Mouse (Mus musculus): Measurements from ENCODE around the gene Lpp. TPM values are rescaled to one million over a fixed set of nuclear protein-coding genes. Genes with fewer than 3 reads are reported as not detected.

Gene Lpp
- polyA plus RNA-seq, 1 experiment, result not detected

- Histone ChIP-seq H3K27ac (ENCODE audit: insufficient read depth, low read depth, low read length) (no peak overlapping the region), H3K4me1 (ENCODE audit: control insufficient read depth, insufficient read depth, low read length) (0 out of 2 replicates have a peak, but pooled peaks cover 2% of the 10 kb centered on the region), H3K4me3 (ENCODE audit: insufficient read depth, low read depth, low read length) (no peak overlapping the region)
- 94% methylated on average over 1 of the region's 1 CpGs for WGBS
- TF ChIP-seq POLR2A (IDR thresholded peaks at IDR 0.05; ENCODE audit: insufficient read depth, low read depth, low read length), result no peak
- no peak for TF ChIP-seq CTCF (IDR thresholded peaks at IDR 0.05; ENCODE audit: insufficient read depth, low read depth, low read length)
These were observed 554.2 kb downstream of the Lpp start for GRCm38 (mm10) chr16:24947485-24947884.

- 0 out of 2 replicates have a peak, but pooled peaks cover 2% of the 10 kb centered on the region for H3K4me1 ChIP-seq (ENCODE audit: control insufficient read depth, insufficient read depth, low read length)
- WGBS, result 57% methylated on average over 3 of the region's 3 CpGs
- TF ChIP-seq POLR2A (IDR thresholded peaks at IDR 0.05; ENCODE audit: insufficient read depth, low read depth, low read length) (no peak), CTCF (IDR thresholded peaks at IDR 0.05; ENCODE audit: insufficient read depth, low read depth, low read length) (no peak)
- no peak overlapping the region for H3K4me3 ChIP-seq (ENCODE audit: insufficient read depth, low read depth, low read length)
- H3K27ac ChIP-seq (ENCODE audit: insufficient read depth, low read depth, low read length), result no peak overlapping the region
These were observed 554.9 kb downstream of the Lpp start for GRCm38 (mm10) chr16:24948091-24948690.

- 93% methylated on average over 3 of the region's 3 CpGs for WGBS
- H3K4me1 ChIP-seq (ENCODE audit: control insufficient read depth, insufficient read depth, low read length), result 0 out of 2 replicates have a peak, but pooled peaks cover 2% of the 10 kb centered on the region
- TF ChIP-seq CTCF (IDR thresholded peaks at IDR 0.05; ENCODE audit: insufficient read depth, low read depth, low read length), result no peak
- no peak for TF ChIP-seq POLR2A (IDR thresholded peaks at IDR 0.05; ENCODE audit: insufficient read depth, low read depth, low read length)
- H3K27ac ChIP-seq (ENCODE audit: insufficient read depth, low read depth, low read length), result no peak overlapping the region
- H3K4me3 ChIP-seq (ENCODE audit: insufficient read depth, low read depth, low read length), result no peak overlapping the region
These were observed 556.0 kb downstream of the Lpp start for GRCm38 (mm10) chr16:24949265-24949664.

GRCm38 (mm10) chr16:24950112-24950743, 556.9 kb downstream of the Lpp start:
- Histone ChIP-seq H3K27ac (ENCODE audit: insufficient read depth, low read depth, low read length) (no peak overlapping the region), H3K4me1 (ENCODE audit: control insufficient read depth, insufficient read depth, low read length) (0 out of 2 replicates have a peak, but pooled peaks cover 2% of the 10 kb centered on the region), H3K4me3 (ENCODE audit: insufficient read depth, low read depth, low read length) (no peak overlapping the region)
- TF ChIP-seq CTCF (IDR thresholded peaks at IDR 0.05; ENCODE audit: insufficient read depth, low read depth, low read length) (no peak), POLR2A (IDR thresholded peaks at IDR 0.05; ENCODE audit: insufficient read depth, low read depth, low read length) (no peak)
- 85% methylated on average over 6 of the region's 6 CpGs for WGBS

- WGBS, result 62% methylated on average over 5 of the region's 5 CpGs
- TF ChIP-seq POLR2A (IDR thresholded peaks at IDR 0.05; ENCODE audit: insufficient read depth, low read depth, low read length), result no peak
- no peak for TF ChIP-seq CTCF (IDR thresholded peaks at IDR 0.05; ENCODE audit: insufficient read depth, low read depth, low read length)
- Histone ChIP-seq H3K27ac (ENCODE audit: insufficient read depth, low read depth, low read length) (no peak overlapping the region), H3K4me1 (ENCODE audit: control insufficient read depth, insufficient read depth, low read length) (0 out of 2 replicates have a peak, but pooled peaks cover 2% of the 10 kb centered on the region), H3K4me3 (ENCODE audit: insufficient read depth, low read depth, low read length) (no peak overlapping the region)
These were observed 558.6 kb downstream of the Lpp start for GRCm38 (mm10) chr16:24951909-24952308.

GRCm38 (mm10) chr16:24955054-24955453, 561.7 kb downstream of the Lpp start:
- H3K27ac ChIP-seq (ENCODE audit: insufficient read depth, low read depth, low read length), result no peak overlapping the region
- 0 out of 2 replicates have a peak, but pooled peaks cover 2% of the 10 kb centered on the region for H3K4me1 ChIP-seq (ENCODE audit: control insufficient read depth, insufficient read depth, low read length)
- TF ChIP-seq CTCF (IDR thresholded peaks at IDR 0.05; ENCODE audit: insufficient read depth, low read depth, low read length) (no peak), POLR2A (IDR thresholded peaks at IDR 0.05; ENCODE audit: insufficient read depth, low read depth, low read length) (no peak)
- no peak overlapping the region for H3K4me3 ChIP-seq (ENCODE audit: insufficient read depth, low read depth, low read length)
- 69% methylated on average over 7 of the region's 7 CpGs for WGBS

GRCm38 (mm10) chr16:24958661-24959060, 565.4 kb downstream of the Lpp start:
- no peak overlapping the region for H3K27ac ChIP-seq (ENCODE audit: insufficient read depth, low read depth, low read length)
- TF ChIP-seq CTCF (IDR thresholded peaks at IDR 0.05; ENCODE audit: insufficient read depth, low read depth, low read length) (no peak), POLR2A (IDR thresholded peaks at IDR 0.05; ENCODE audit: insufficient read depth, low read depth, low read length) (no peak)
- no peaks in the 10 kb centered on the region for H3K4me1 ChIP-seq (ENCODE audit: control insufficient read depth, insufficient read depth, low read length)
- H3K4me3 ChIP-seq (ENCODE audit: insufficient read depth, low read depth, low read length), result no peak overlapping the region
- WGBS, result 98% methylated on average over 1 of the region's 1 CpGs

GRCm38 (mm10) chr16:24960901-24961806, 567.8 kb downstream of the Lpp start:
- WGBS, result 72% methylated on average over 10 of the region's 10 CpGs
- H3K4me3 ChIP-seq (ENCODE audit: insufficient read depth, low read depth, low read length), result no peak overlapping the region
- no peak overlapping the region for H3K27ac ChIP-seq (ENCODE audit: insufficient read depth, low read depth, low read length)
- TF ChIP-seq POLR2A (IDR thresholded peaks at IDR 0.05; ENCODE audit: insufficient read depth, low read depth, low read length) (no peak), CTCF (IDR thresholded peaks at IDR 0.05; ENCODE audit: insufficient read depth, low read depth, low read length) (no peak)
- no peaks in the 10 kb centered on the region for H3K4me1 ChIP-seq (ENCODE audit: control insufficient read depth, insufficient read depth, low read length)
